Mouse (Mus musculus) hematopoietic stem cell, adult 5-6 weeks (primary cell): ENCODE results near the gene Cdkl2. TPM values are rescaled to one million over a fixed set of nuclear protein-coding genes. Genes with fewer than 3 reads are reported as not detected.

ENCODE experiments used
- ATAC-seq, 2 experiments: fragments of 125-278 bp in 1 of 2; replicated peaks in 1 of 2; 2 replicates each; pipeline ENCODE4 v1.8.0; 2016 to 2017; ENCODE audit warnings: inconsistent platforms in 2 of 2, mild to moderate bottlenecking in 2 of 2, moderate number of reproducible peaks in 2 of 2, low read depth in 1 of 2, moderate TSS enrichment in 1 of 2; ENCODE audit not compliant: low FRiP score in 2 of 2, poor library complexity in 2 of 2, severe bottlenecking in 2 of 2, insufficient read depth in 1 of 2, low TSS enrichment in 1 of 2
- total RNA-seq: library from RNA; stranded (forward); fragments of 172-1452, 232-1000 nt; gene quantifications from 2 replicates; pipeline ENCODE4 v1.2.3, GENCODE M21; 2017

The Cdkl2 gene
- total RNA-seq, 1 experiment from 2014 or later = not detected

DNA sequence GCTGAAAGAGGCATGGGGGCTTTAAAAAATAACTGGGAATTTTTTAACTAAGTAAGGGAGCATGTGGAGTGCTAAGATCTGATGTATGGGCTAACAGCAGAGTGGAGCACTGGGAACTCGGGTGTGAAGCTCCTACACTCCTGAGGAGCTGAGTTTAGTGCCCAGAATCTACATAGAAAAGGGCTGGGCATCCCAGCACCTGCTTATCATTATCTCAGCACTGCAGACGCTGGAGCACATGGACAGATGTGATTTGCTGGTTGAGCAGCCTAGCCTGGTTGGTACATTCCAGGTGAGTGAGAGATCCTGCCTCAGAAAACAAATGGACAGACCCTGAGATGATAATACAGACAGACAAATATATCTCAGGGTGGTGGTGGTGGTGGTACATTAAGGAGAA lies 33.9 kb downstream of the Cdkl2 start:
- no peak for ATAC-seq

DNA sequence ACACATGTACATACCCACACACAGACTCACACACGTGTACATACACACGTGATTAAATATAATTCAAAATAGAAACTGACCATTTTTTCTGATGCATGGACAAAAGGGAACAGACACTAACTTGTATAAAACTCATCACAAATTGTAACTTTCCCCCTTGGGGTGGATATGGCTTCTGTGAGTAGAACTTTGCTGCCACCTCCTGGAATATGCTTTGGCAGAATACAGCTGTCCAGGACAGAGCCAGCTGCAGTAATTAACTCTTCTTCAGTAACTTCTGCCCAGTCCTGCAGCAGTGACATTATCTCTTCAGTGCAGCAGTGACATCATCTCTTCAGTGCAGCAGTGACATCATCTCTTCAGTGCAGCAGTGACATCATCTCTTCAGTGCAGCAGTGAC lies 40.7 kb downstream of the Cdkl2 start:
- peak; percentile 62 to 65 for ATAC-seq

- ATAC-seq = peak; percentile 83 to 92
Observed at GRCm38 (mm10) chr5:92000770-92001169, 42.9 kb downstream of the Cdkl2 start.

DNA sequence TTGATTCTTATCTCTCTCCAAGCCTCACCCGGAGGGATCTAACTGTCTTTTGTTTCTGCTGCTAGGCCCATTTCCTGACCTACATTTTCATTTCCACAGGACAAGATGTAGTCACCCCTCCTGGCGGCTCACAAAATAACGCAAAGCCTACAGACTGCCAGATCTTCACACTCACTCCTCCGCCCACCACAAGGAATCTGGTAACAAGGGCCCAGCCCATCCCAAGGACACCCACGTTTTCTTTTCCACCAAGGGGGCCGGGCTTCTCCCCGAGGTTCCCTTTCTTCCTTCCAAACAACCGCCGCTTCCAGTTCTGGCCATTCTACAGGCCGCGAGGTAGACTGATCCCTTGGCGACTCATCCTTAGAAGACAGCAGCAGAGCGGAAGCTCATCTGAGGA lies 49.1 kb downstream of the Cdkl2 start:
- ATAC-seq = no peak

- no peak for ATAC-seq
Observed at GRCm38 (mm10) chr5:91993061-91993460, 50.6 kb downstream of the Cdkl2 start.

- no peak for ATAC-seq
Observed at GRCm38 (mm10) chr5:91991191-91991937, 52.3 kb downstream of the Cdkl2 start.

GRCm38 (mm10) chr5:91989261-91989660 lies 54.4 kb downstream of the Cdkl2 start:
- ATAC-seq = no peak

- no peak for ATAC-seq
Observed at GRCm38 (mm10) chr5:91987799-91988198, 55.9 kb downstream of the Cdkl2 start.

DNA sequence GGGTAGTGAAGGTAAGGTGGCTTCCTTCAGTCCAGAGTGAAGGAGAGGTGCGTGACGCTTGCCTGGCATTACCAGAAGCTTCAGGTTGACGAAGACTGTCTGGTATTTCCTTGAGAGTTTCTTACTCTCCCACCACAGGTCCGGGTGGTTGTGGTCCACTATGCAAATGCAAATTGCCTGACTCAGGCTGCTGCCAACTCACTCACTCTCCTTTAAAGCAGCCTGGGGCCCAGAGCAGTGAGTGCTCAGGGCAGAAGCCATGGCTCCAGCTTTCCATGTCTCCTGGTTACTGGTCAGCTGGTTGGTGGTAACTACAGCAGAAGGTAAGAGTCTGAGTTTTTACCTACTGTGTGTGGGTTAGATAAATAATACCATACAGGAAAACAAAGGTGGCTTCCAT lies 56.4 kb downstream of the Cdkl2 start, which contains the start of gene Odaph:
Gene Odaph (plus strand): TSS at position 240 of the 400 bp plus-strand sequence.
- no peak for ATAC-seq

- ATAC-seq = no peak
Observed at GRCm38 (mm10) chr5:91985721-91986120, 58.0 kb downstream of the Cdkl2 start.

GRCm38 (mm10) chr5:91983490-91983889 lies 60.2 kb downstream of the Cdkl2 start:
- no peak for ATAC-seq

GRCm38 (mm10) chr5:91981176-91981840 lies 62.4 kb downstream of the Cdkl2 start:
- ATAC-seq = no peak

DNA sequence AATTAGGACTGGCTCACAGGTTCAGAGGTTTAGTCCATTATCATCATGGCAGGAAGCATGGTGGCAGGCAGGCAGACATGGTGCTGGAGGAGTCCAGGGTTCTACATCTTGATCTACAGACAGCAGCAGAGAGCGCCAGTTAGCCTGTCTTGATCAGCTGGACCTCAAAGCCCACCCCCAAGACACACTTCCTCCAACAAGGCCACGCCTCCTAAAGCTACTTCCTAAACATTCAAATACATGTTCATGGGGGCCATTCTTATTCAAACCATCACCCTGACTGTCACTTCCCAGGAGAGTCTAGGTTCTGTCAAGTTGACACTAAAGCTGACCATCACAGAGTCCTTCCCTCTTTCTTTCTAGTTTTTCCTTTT lies 66.3 kb downstream of the Cdkl2 start:
- ATAC-seq = no peak

GRCm38 (mm10) chr5:91976566-91977396 lies 66.9 kb downstream of the Cdkl2 start:
- ATAC-seq = no peak

GRCm38 (mm10) chr5:91975758-91976157 lies 67.9 kb downstream of the Cdkl2 start:
- no peak for ATAC-seq

GRCm38 (mm10) chr5:91974002-91974401 lies 69.7 kb downstream of the Cdkl2 start:
- ATAC-seq = 0 out of 4 replicates have a peak, but pooled peaks of 1 of the 2 experiments have one; percentile 32

DNA sequence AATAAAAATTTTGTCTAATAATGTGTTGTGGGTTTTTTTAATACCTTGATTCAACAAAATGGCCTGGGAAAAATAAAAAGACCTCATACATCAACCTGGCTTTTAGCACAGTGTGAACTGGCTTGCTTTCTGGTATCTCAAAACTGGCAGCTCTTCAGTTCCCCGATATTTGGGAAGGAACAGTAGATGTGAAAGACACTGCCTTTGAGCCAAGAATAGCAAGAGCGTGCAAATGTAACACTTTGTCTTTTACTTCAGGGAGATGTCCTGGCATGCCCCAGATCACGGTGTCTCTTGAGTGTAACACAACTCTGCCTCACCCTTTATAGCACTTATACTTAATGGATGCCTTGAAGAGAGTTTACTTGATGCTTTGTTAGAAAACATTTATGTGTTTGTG lies 71.6 kb downstream of the Cdkl2 start:
- ATAC-seq = no peak
